In genomic region chr15:10713626-10714316, GRCm38 (mm10) we compare ENCODE assay signal across 8 mouse cellular contexts. TPM values are rescaled to one million over a fixed set of nuclear protein-coding genes. Genes with fewer than 3 reads are reported as not detected.
DNase-seq lines count a peak whose midpoint lies in the region; ATAC-seq lines count a peak whose summit lies in the region.

No protein-coding gene starts in this region.

- peak overlapping the region; percentile 68 for H3K4me2 ChIP-seq in limb, embryonic 11.5 days (ENCODE audit: low read depth, severe bottlenecking)

- H3K9me3 ChIP-seq in limb, embryonic 11.5 days (ENCODE audit: control insufficient read depth, low read length) = no peaks in the 10 kb centered on the region; the same call in 1 of the 2 replicates

- H3K27me3 ChIP-seq in limb, embryonic 11.5 days (ENCODE audit: control insufficient read depth, insufficient read depth, low read length) = no peaks in the 10 kb centered on the region

- ATAC-seq in limb, embryonic 11.5 days (ENCODE audit: insufficient number of reproducible peaks, low FRiP score, low TSS enrichment, low read depth) = peak; percentile 36
- ATAC-seq in activated CD4-positive, CD25-positive, alpha-beta regulatory T cell, adult 4 months = no peak

- H3K9ac ChIP-seq in limb, embryonic 11.5 days (ENCODE audit: low read length) = peak overlapping the region; percentile 95

- under 1% methylated on average over 35 of the region's 35 CpGs for WGBS in limb, embryonic 11.5 days

- 0 out of 2 replicates have a peak, but pooled peaks cover 2% of the 10 kb centered on the region for H3K4me1 ChIP-seq in limb, embryonic 11.5 days (ENCODE audit: control insufficient read depth, insufficient read depth, low read length)

- intact Hi-C loops in heart, postnatal 14 days (cut with DNase I) = loop anchor here (2.0 to 10.0 kb wide), 4 partner anchors 105 to 209 kb away; no protein-coding TSS in a partner anchor
- intact Hi-C loops in left cerebral cortex, postnatal 14 days (cut with DNase I) = loop anchor here (10.0 kb wide), 1 partner anchor 151 kb away; no protein-coding TSS in a partner anchor

- H3K27ac ChIP-seq in limb, embryonic 11.5 days (replicated peaks; ENCODE audit: low read depth, low read length) = peak overlapping the region; percentile 75

- peak overlapping the region; percentile 87 for H3K4me3 ChIP-seq in limb, embryonic 11.5 days (ENCODE audit: low read depth, low read length)

- peak; percentile 21 for DNase-seq in urinary bladder, postnatal 25 days (ENCODE audit: low spot score)
- no peak for DNase-seq in urinary bladder, postnatal 4 days (ENCODE audit: low spot score in 2 of 2)
- peak; percentile 58 for DNase-seq in embryo, embryonic 10.5 days (ENCODE audit: low spot score)
- peak; percentile 22 to 27 for DNase-seq in heart, postnatal 14 days
- peak; percentile 71 for DNase-seq in limb, embryonic 11.5 days (ENCODE audit: low spot score)
- DNase-seq in neural tube, embryonic 10.5 days (ENCODE audit: extremely low spot score, low spot score) = peak; percentile 71
- no peak for DNase-seq in left cerebral cortex, postnatal 14 days (ENCODE audit: low spot score in 2 of 2)

- no peaks in the 10 kb centered on the region for H3K36me3 ChIP-seq in limb, embryonic 11.5 days (ENCODE audit: control insufficient read depth, insufficient read depth, low read length)

RNA-seq across cellular contexts. Expression of gene Rai14, which starts 0.7 kb away (rescaled TPM):
- total RNA-seq in heart, postnatal 14 days (2021) = 1 to 10 TPM; 5.3 to 6.3 TPM
- 70.8 and 71.9 TPM in 2 replicates for polyA plus RNA-seq in limb, embryonic 11.5 days (2014; fragmentation: Nextera tagmentation; extraction: Ambion mirVana)
- polyA plus RNA-seq in activated CD4-positive, CD25-positive, alpha-beta regulatory T cell, adult 4 months (2017; shearing (Covaris generic)) = 1 to 10 TPM in 1 of 2 experiments, under 1 TPM in 1; 0.99 to 1.5 TPM
- 10 to 100 TPM; 10.4 to 11.4 TPM for total RNA-seq in left cerebral cortex, postnatal 14 days (2021)

Comparison
In these comparisons a context has a peak if more than half of its experiments do, and no peak if none do; other contexts are left out.
1. DNase-seq: peak in urinary bladder, postnatal 25 days (single experiment), embryo, embryonic 10.5 days (single experiment), heart, postnatal 14 days (2 of 2), limb, embryonic 11.5 days (single experiment) and neural tube, embryonic 10.5 days (single experiment); none in urinary bladder, postnatal 4 days (0 of 2) and left cerebral cortex, postnatal 14 days (0 of 2).